Mouse (Mus musculus): ENCODE measurements around the gene Krt8.

Gene Krt8

GRCm38 (mm10) chr15:102004189-102004588, at the start of gene Krt8:
Gene Krt8, minus strand, starts transcription at chr15:102004482.
- DNase-seq (ENCODE audit: low read depth, low spot score): no peak

DNA sequence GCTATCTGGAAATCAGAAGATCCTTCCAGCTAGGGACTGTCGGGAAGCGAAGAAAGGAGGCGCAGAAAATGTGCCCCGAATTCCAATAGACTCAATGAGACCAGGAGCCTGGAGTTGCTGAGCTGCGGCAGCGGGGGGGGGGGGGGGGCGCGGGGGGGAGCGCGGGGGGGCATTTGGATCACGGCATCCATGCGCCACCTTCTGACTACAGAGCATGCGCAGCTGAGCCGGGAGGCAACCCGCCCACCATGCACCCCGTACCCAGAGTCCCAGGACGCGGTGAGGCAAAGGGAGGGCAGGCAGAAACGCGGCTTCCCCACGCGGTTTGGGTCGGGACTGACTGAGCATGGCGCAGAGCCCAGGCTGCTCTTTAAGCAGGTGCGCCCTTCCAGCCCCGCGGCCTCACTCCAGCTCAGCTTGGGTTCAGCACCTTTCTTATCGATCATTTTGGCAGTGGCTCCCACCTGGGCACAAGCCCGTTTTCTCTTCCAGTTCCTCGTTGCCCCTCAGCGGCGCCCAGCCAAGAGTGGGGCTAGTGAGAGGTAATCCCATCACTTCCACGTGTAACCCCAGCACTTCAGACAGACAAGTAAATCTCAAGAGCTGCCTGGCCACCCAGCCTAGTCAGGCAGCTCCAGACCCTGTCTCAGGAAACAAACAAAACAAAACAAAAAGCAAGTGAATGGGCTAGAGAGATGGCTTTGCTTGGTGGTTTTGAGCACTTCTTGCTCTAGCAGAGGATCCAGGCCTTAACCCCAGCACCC, 47.8 kb upstream of the Krt8 start:
- no peak for DNase-seq (ENCODE audit: low read depth, low spot score)

DNA sequence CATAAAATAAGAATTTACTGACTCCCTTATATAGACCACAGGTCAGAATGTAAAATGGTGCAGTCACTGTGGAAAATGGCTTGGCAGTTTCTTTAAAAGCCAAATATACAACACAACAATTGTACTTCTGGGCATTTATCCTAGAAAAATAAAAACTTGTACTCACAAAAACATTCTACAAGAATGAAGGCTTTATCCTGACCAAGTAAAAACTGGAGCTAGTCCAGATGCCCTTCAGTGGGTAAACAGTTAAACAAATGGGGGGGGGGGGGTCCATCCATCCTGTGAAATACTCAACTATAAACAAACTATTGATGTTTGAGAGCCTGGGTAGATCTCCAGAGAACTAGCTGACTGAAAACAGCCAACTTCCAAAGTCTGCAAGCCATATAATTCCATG, 45.6 kb upstream of the Krt8 start:
- DNase-seq (ENCODE audit: low read depth, low spot score): peak; percentile 49

DNA sequence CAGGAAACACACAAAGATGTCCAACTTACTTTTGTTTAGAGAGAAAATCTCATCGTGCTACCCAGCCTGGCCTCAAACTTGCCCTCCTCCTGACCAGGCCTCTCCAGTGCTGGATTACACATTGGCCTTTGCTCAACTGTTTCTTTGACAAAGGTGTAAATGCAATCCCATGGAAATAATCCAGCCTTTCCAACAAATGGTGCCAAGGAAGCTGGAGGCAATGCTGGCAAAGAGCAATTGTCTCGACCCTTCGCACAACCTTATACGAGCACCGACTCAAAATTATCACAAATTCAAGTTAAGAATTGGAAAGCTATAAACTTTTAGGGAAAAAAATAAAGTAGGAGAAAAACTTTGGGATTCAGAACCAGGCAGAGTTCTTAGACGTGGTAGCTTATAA, 43.7 kb upstream of the Krt8 start:
- DNase-seq (ENCODE audit: low read depth, low spot score): no peak

GRCm38 (mm10) chr15:102045691-102046090, 41.4 kb upstream of the Krt8 start:
- DNase-seq (ENCODE audit: low read depth, low spot score): peak; percentile 94

DNA sequence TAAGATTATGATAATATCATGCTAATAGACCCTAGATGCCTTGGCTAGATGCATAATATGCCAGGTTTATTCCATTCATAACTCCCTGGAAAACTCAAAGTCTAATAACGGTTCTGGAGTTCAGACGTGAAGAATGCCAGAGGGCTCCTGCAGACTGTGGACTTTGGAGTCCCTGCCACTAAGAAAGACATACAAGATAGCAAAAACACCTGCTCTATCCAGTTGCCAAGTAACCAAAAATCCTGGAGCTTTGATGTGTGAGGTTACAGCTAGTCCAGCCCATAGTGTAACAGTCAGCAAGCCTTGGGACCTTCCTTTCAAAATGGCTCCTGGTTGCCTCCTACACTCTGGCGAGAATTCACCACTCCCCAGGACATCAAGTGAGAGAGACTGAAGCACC, 40.5 kb upstream of the Krt8 start:
- DNase-seq (ENCODE audit: low read depth, low spot score): no peak

GRCm38 (mm10) chr15:102041951-102042350, 37.7 kb upstream of the Krt8 start:
- no peak for DNase-seq (ENCODE audit: low read depth, low spot score)

- DNase-seq (ENCODE audit: low read depth, low spot score): no peak
Observed at GRCm38 (mm10) chr15:102040277-102040676, 36.0 kb upstream of the Krt8 start.

DNA sequence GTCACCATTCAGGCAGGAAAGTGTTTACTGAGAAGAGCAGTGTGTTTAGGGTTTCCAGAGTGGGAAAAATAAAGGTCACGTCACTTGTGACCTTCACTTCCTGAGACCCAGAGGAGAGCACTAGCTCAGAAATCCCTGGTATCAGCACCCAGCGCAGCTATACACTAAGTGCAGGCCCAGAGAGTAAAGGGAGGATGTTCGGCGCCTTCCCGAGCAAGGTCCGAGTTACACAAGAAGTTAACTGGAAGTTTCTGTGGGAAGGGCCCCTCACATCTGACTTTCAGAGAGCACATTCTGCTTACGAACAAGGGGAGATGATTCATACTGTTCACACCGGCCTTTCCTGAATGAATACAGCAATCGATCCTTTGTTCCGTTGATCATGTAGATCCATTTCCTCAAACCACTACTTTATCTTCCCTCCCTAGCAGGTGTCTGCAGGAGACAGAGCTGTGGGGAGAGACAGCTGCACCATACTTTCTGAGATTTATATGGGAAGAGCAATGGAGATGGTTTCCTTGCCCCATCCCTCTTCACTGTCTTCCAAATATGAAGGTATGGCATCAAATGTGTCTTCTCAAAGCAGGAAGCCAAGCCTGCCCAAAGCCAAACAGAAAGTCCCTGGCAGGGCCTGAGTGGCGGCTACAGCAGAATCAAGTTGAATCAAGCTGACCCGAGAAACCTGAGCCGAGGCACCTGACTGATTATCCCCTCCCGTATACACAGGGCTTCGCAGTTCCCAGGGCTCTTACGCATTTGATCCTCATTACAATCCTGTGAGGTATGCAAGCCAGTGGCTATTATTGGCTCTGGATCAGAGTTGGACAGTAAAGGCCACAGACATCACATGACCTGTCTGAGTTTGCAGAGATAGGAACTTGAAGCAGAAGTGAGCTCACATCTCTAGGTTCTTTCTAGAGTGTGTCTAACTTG, 30.1 kb upstream of the Krt8 start:
- DNase-seq (ENCODE audit: low read depth, low spot score): peak; percentile 17

DNA sequence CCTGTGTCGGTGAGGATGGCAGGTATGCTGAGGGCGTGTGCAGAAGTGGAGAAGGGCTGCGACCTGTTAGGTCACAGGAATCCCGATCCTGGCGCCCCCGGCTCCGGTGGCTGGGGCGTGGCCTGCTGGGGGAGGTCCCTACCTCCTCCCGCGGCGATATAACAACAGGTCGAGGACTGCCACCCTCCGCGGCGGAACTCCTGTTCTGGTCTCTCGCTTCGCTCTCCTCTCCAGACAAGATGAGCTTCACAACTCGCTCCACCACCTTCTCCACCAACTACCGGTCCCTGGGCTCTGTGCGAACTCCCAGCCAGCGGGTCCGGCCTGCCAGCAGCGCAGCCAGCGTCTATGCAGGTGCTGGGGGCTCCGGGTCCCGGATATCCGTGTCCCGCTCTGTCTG, 23.8 kb upstream of the Krt8 start, which contains the start of gene Krt18:
Gene Krt18, plus strand, starts transcription at position 141 of the 400 bp plus-strand sequence.
- DNase-seq (ENCODE audit: low read depth, low spot score): no peak

- no peak for DNase-seq (ENCODE audit: low read depth, low spot score)
Observed at GRCm38 (mm10) chr15:102026430-102026829, 22.1 kb upstream of the Krt8 start.

GRCm38 (mm10) chr15:102025136-102025872, 21.0 kb upstream of the Krt8 start:
- DNase-seq (ENCODE audit: low read depth, low spot score): no peak

GRCm38 (mm10) chr15:102023888-102024287, 19.6 kb upstream of the Krt8 start:
- DNase-seq (ENCODE audit: low read depth, low spot score): no peak

DNA sequence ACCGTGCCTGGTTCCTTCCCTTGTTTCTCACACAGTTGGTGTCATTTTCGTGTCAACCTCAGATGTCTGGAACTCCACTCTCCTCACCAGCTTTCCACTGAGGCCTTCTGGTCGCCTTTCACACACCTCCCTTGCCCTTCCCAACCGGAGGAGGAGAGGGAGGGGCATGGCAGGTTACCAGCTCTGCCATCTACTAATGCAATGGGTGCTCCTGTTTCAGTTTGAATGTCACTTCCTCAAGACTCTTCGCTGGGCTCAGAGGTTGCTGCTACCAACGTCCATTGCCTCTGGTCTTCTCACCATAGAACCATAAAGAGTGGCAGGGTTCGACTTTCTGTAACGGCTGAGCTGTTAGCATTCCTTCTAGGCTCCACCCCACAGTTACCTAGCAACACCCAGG, 18.2 kb upstream of the Krt8 start:
- no peak for DNase-seq (ENCODE audit: low read depth, low spot score)

DNA sequence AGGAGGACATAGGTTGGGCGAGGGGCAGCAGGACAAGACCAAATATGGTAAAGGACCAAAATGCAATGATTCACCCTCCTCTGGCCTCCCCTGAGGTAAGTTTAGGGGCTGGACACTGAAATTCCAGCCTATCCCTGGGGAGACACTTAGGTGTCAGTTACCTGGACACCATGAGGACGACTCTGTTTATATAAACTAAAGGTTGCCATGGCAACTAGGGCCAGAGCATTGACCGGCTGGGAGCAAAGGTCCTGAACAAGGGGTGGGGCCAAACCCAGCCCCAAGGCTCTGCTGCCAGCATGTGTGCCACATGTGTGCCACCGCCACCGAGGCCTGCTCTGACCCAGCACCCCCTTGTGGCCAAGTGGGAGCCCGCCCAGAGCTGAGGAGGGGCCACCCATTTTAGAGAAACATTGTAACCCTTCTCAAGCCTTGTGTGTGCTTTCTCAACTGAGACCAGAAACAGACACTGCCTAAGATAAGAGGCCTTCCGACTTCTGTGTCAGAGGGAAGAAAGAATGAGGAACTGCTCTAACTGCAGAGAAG, 13.7 kb upstream of the Krt8 start:
- DNase-seq (ENCODE audit: low read depth, low spot score): peak; percentile 44

DNA sequence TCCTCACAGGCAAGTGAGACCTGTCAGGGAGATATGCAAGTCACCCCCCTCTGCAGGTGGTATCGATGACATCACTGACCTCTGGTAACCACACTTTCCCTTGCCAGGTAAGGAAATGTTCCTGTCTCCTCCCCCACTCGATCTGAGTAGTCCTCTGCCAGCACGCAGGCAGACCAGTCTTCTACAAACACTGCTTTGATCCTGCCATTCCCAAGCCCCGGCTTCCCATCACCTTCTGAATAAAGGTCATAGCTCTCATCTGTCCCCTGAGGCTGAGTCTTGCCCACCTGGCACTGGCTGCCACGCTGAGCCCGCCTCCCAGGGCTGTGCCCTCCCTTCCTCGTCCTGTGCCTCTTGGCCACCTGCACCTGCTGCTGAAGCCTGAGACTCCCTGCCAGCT, 12.5 kb upstream of the Krt8 start:
- no peak for DNase-seq (ENCODE audit: low read depth, low spot score)

DNA sequence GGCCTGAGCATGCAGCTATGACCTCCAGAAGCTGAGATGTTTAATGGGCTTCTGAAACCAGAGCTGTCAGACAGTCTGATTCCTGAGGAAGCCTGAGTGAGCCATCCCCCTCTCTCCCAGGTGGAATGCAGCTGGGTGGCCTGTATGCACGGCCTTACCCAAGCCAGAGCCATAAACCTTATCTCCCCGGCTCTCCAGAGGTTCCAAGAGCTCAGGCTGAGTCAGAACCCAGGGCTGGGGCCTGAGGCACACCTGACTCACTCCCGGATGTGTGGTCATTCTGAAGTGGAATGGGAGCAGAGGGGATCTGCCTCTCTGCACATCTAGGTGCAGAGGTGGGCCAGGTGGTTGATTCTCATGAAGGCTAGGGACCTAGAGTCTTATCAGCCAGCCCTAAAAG, 11.8 kb upstream of the Krt8 start:
- DNase-seq (ENCODE audit: low read depth, low spot score): peak; percentile 93

GRCm38 (mm10) chr15:102014848-102015247, 10.6 kb upstream of the Krt8 start:
- DNase-seq (ENCODE audit: low read depth, low spot score): peak; percentile 74

DNA sequence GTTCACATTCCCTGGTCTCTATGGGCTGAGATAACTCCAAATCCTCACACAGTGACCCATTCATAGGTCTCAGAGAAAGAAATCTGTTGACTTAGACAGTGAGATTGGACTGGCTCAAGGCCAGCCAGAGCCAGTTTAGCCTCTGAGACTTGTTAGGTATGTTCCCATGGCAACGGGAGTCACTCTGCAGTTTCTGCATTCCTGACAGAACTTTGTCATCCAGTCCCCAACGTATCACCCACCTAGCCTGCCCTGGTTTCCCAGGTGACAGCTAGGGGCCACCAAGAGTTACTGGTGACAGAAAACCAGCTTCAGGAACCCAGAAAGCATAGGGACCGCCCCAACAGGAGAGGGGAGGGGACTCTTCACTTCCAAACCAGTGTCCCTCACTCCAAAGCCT, 9.4 kb upstream of the Krt8 start:
- DNase-seq (ENCODE audit: low read depth, low spot score): peak; percentile 76

DNA sequence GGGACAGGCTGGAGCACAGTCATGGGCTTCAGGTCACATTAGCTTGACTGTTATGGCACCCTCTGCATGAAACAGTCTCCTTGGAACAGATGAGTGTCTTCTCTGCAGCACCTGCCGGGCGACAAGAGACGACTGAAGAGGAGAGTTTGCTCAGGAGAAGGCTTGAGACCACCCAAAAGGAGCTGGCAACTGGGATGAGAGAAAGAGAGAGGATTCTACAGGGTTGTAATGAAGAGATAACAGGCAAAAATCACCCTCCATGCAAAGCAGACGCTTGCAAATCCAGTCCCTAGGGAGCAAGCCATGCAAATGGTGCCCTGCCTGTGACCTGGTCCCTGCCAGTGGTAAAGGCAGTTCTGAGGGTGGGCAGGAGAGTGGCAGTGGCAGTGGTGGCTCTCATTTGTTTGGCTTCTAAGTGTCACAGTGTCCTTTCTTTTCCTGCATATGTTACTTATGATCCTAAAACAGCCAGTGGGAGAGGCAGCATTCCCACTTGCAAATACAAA, 8.0 kb upstream of the Krt8 start:
- DNase-seq (ENCODE audit: low read depth, low spot score): no peak

GRCm38 (mm10) chr15:102010569-102011245, 6.4 kb upstream of the Krt8 start:
- DNase-seq (ENCODE audit: low read depth, low spot score): peak; percentile 93
